Mouse (Mus musculus) liver, adult 2 months (tissue): ENCODE results near the gene Klhl5.

ENCODE experiments used
- CTCF ChIP-seq: fragments of 200-500 bp; IDR thresholded peaks from 2 replicates; pipeline ENCODE4 v1.5.1; 2011; ENCODE audit warnings: low read depth, low read length, control low read depth
- POLR2A ChIP-seq: fragments of 200-500 bp; IDR thresholded peaks from 2 replicates; pipeline ENCODE4 v1.6.1; 2011; ENCODE audit warnings: low read length, control low read depth; ENCODE audit not compliant: insufficient read depth; ENCODE audit errors: extremely low read depth

DNA sequence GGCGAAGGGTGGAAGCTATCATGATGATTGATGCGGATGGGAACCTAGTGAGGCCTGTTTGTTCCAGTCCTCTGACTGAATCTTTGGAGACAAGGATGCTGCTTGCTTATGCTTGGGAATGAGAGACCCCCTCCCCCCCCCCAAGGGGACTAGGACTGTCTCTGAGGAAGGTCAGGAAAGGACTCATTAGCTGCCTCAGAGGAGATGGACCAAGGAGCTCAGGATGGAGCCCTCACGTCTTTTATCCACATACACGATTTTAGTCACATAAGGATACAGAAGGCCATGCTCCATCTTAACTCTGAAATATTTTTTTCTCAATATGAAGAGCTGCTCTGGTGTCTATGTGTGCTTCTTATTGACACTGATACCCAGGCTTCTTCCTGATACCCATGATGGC lies 45.1 kb upstream of the Klhl5 start:
- no peak for TF ChIP-seq CTCF
- no peak for TF ChIP-seq POLR2A
